Mouse (Mus musculus) E14TG2a.4 (cell line): Measurements from ENCODE around the gene Mrpl43.

Source experiments
- H3K27me3 ChIP-seq: 2 replicates; pipeline ENCODE4 v1.6.1; 2014; ENCODE audit warnings: low read length, control low read depth; ENCODE audit not compliant: insufficient read depth
- H3K36me3 ChIP-seq: 2 replicates; pipeline ENCODE4 v1.6.1; 2014; ENCODE audit warnings: low read length, control low read depth; ENCODE audit not compliant: insufficient read depth
- H3K4me1 ChIP-seq: replicated peaks from 2 replicates; pipeline ENCODE4 v1.6.1; 2014; ENCODE audit warnings: low read depth, low read length, control low read depth
- H3K4me3 ChIP-seq: replicated peaks from 2 replicates; pipeline ENCODE4 v1.5.1; 2014; ENCODE audit warnings: mild to moderate bottlenecking, low read length
- H3K9me3 ChIP-seq: 2 replicates; pipeline ENCODE4 v1.6.1; 2014; ENCODE audit warnings: low read length, control low read depth
- CTCF ChIP-seq: conservative IDR thresholded peaks from 2 replicates; pipeline ENCODE4 v1.5.1; 2014; ENCODE audit warnings: low read length
- NANOG ChIP-seq: IDR thresholded peaks from 2 replicates; pipeline ENCODE4 v1.6.1; 2014; ENCODE audit warnings: borderline replicate concordance, low read length, mixed read lengths
- POU5F1 ChIP-seq: IDR thresholded peaks from 2 replicates; pipeline ENCODE4 v1.6.1; 2014; ENCODE audit warnings: low read length, borderline replicate concordance

Mrpl43 gene

GRCm38 (mm10) chr19:44982477-44983115 lies 23.6 kb downstream of the Mrpl43 start:
- Histone ChIP-seq H3K4me3 (no peak overlapping the region), H3K36me3 (peaks cover 58% of the 10 kb centered on the region), H3K9me3 (no peaks in the 10 kb centered on the region), H3K4me1 (0 out of 2 replicates have a peak, but pooled peaks cover 4% of the 10 kb centered on the region), H3K27me3 (peaks cover 10% of the 10 kb centered on the region)
- TF ChIP-seq POU5F1 = no peak
- TF ChIP-seq CTCF = no peak
- TF ChIP-seq NANOG = no peak

GRCm38 (mm10) chr19:44980787-44981186 lies 25.5 kb downstream of the Mrpl43 start:
- TF ChIP-seq NANOG = no peak
- no peak for TF ChIP-seq POU5F1
- TF ChIP-seq CTCF = no peak
- H3K4me3 ChIP-seq = no peak overlapping the region
- H3K9me3 ChIP-seq = no peaks in the 10 kb centered on the region
- peaks cover 4% of the 10 kb centered on the region; the same call in 1 of the 2 replicates for H3K4me1 ChIP-seq
- H3K36me3 ChIP-seq = peaks cover 76% of the 10 kb centered on the region
- H3K27me3 ChIP-seq = no peaks in the 10 kb centered on the region

GRCm38 (mm10) chr19:44977148-44977547 lies 29.1 kb downstream of the Mrpl43 start:
- H3K36me3 ChIP-seq = peaks cover 99% of the 10 kb centered on the region
- no peak for TF ChIP-seq POU5F1
- TF ChIP-seq NANOG = no peak
- TF ChIP-seq CTCF = no peak
- no peak overlapping the region for H3K4me3 ChIP-seq
- peaks cover 4% of the 10 kb centered on the region; the same call in 1 of the 2 replicates for H3K4me1 ChIP-seq
- no peaks in the 10 kb centered on the region for H3K27me3 ChIP-seq
- H3K9me3 ChIP-seq = no peaks in the 10 kb centered on the region

- TF ChIP-seq POU5F1 (no peak), NANOG (no peak), CTCF (no peak)
- peaks cover 4% of the 10 kb centered on the region; the same call in 1 of the 2 replicates for H3K4me1 ChIP-seq
- no peak overlapping the region for H3K4me3 ChIP-seq
Observed at GRCm38 (mm10) chr19:44976636-44977035, 29.6 kb downstream of the Mrpl43 start.

GRCm38 (mm10) chr19:44968329-44968728 lies 37.9 kb downstream of the Mrpl43 start:
- Histone ChIP-seq H3K4me1 (peaks cover 4% of the 10 kb centered on the region; the same call in 1 of the 2 replicates), H3K36me3 (peaks cover 93% of the 10 kb centered on the region), H3K9me3 (no peaks in the 10 kb centered on the region), H3K4me3 (no peak overlapping the region), H3K27me3 (no peaks in the 10 kb centered on the region)
- TF ChIP-seq POU5F1 (no peak), NANOG (no peak), CTCF (no peak)

More at GRCm38 (mm10) chr19:44976636-44977035, 29.6 kb downstream of the Mrpl43 start:
- no peaks in the 10 kb centered on the region for H3K9me3 ChIP-seq
- no peaks in the 10 kb centered on the region for H3K27me3 ChIP-seq
- peaks cover 99% of the 10 kb centered on the region for H3K36me3 ChIP-seq

- H3K9me3 ChIP-seq = no peaks in the 10 kb centered on the region
- TF ChIP-seq CTCF (peak; percentile 9; the same call in 1 of the 2 replicates), POU5F1 (no peak)
- H3K4me3 ChIP-seq = no peak overlapping the region
- H3K27me3 ChIP-seq = no peaks in the 10 kb centered on the region
- H3K36me3 ChIP-seq = peaks cover 93% of the 10 kb centered on the region
- peaks cover 4% of the 10 kb centered on the region; the same call in 1 of the 2 replicates for H3K4me1 ChIP-seq
Observed at GRCm38 (mm10) chr19:44965978-44966377, 40.3 kb downstream of the Mrpl43 start.

GRCm38 (mm10) chr19:44959633-44960032 lies 46.6 kb downstream of the Mrpl43 start:
- Histone ChIP-seq H3K4me1 (peaks cover 30% of the 10 kb centered on the region), H3K27me3 (no peaks in the 10 kb centered on the region), H3K9me3 (no peaks in the 10 kb centered on the region), H3K36me3 (peaks cover 94% of the 10 kb centered on the region), H3K4me3 (no peak overlapping the region)
- TF ChIP-seq POU5F1 (no peak), NANOG (peak; percentile 55; the same call in 1 of the 2 replicates)
